In the genomic region with DNA sequence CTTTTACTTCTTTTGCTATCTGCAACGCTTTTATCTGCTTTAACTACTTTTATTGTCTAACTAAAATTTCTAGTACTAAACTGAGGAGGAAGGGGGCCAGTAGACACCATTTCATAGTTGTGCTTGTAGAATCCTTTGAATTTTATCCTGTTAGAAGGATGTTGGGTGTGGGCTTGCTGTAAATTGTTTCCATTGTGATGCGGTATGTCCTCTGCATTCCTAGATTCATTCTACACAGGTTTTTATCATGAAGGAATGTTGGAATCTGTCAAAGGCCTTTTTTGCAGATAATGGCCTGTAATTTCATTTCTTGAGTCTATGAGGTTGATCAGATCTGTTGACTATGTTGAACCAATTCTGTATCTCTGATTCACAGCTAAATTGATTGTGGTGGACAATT, we compare ENCODE assay signal across 23 mouse cellular contexts.
DNase-seq lines count a peak whose midpoint lies in the region; ATAC-seq and TF ChIP-seq lines count a peak whose summit lies in the region.
"Had no signal": no experiment of that assay in that cellular context is flagged by ENCODE, and none has a peak within 500 bp of the region (broad histone marks: within the 10 kb centered on the region; RNA-seq: fewer than 3 reads in every experiment).

No protein-coding gene starts in this region.

- in situ Hi-C loops in ES-E14 (cut with MboI; ENCODE audit: low sequenced_read_pairs in 2 of 2, unreplicated experiment in 2 of 2): no loop called here

- H3K4me1 ChIP-seq in ES-E14 (ENCODE audit: control insufficient read depth in 2 of 2, insufficient read depth in 2 of 2, low read length in 2 of 2, poor library complexity in 1 of 2): peaks cover 0 to 2% of the 10 kb centered on the region in 2 experiments; a peak in 1 of 4 replicates
- H3K4me1 ChIP-seq in hindbrain, embryonic 11.5 days (replicated peaks; ENCODE audit: control insufficient read depth, insufficient read depth, low read length): no peaks in the 10 kb centered on the region
- H3K4me1 ChIP-seq in liver, embryonic 12.5 days: no peaks in the 10 kb centered on the region
- H3K4me1 ChIP-seq: embryonic facial prominence, embryonic 13.5 days; embryonic facial prominence, embryonic 15.5 days; forebrain, embryonic 10.5 days; forebrain, embryonic 12.5 days had no signal

- 96% methylated on average over 2 of the region's 2 CpGs for WGBS in hindbrain, embryonic 11.5 days
- 85% methylated on average over 2 of the region's 2 CpGs for WGBS in liver, embryonic 12.5 days (ENCODE audit: insufficient replicate concordance)

- H3K4me3 ChIP-seq in ES-E14 (ENCODE audit: insufficient read depth in 1 of 2, low read depth in 1 of 2, low read length in 2 of 2, poor library complexity in 1 of 2, severe bottlenecking in 1 of 2): no peak overlapping the region
- H3K4me3 ChIP-seq in hindbrain, embryonic 11.5 days (ENCODE audit: low read depth, low read length): no peak overlapping the region
- H3K4me3 ChIP-seq in liver, embryonic 12.5 days: no peak overlapping the region
- H3K4me3 ChIP-seq: embryonic facial prominence, embryonic 13.5 days; embryonic facial prominence, embryonic 15.5 days; erythroblast, embryonic 14.5 days; forebrain, embryonic 10.5 days; forebrain, embryonic 12.5 days had no signal

- H3K36me3 ChIP-seq in ES-E14 (ENCODE audit: control insufficient read depth, insufficient read depth, low read length, poor library complexity, severe bottlenecking): no peaks in the 10 kb centered on the region
- no peaks in the 10 kb centered on the region for H3K36me3 ChIP-seq in hindbrain, embryonic 11.5 days (ENCODE audit: control insufficient read depth, insufficient read depth, low read length)
- H3K36me3 ChIP-seq in liver, embryonic 12.5 days: no peaks in the 10 kb centered on the region
- H3K36me3 ChIP-seq: embryonic facial prominence, embryonic 15.5 days; forebrain, embryonic 10.5 days; forebrain, embryonic 12.5 days had no signal

- H3K27me3 ChIP-seq in hindbrain, embryonic 11.5 days (ENCODE audit: control insufficient read depth, insufficient read depth, low read length): no peaks in the 10 kb centered on the region
- H3K27me3 ChIP-seq in liver, embryonic 12.5 days (replicated peaks): no peaks in the 10 kb centered on the region
- H3K27me3 ChIP-seq: embryonic facial prominence, embryonic 13.5 days; embryonic facial prominence, embryonic 15.5 days; forebrain, embryonic 12.5 days; Patski had no signal

- no peaks in the 10 kb centered on the region for H3K9me3 ChIP-seq in ES-E14 (ENCODE audit: control insufficient read depth, insufficient read depth, low read depth, low read length)
- H3K9me3 ChIP-seq in hindbrain, embryonic 11.5 days (ENCODE audit: control insufficient read depth, low read length): no peaks in the 10 kb centered on the region
- H3K9me3 ChIP-seq in liver, embryonic 12.5 days (replicated peaks): no peaks in the 10 kb centered on the region
- H3K9me3 ChIP-seq: embryonic facial prominence, embryonic 15.5 days; forebrain, embryonic 10.5 days; forebrain, embryonic 12.5 days had no signal

- DNase-seq in ES-E14 (ENCODE audit: low read depth, low spot score) (peak; percentile 13), R1 (ENCODE audit: low read depth, low spot score) (peak; percentile 82)
- no peak for DNase-seq in hindbrain, embryonic 11.5 days (ENCODE audit: low spot score)
- no peak for DNase-seq in embryo, embryonic 10.5 days (ENCODE audit: low spot score)
- DNase-seq: adrenal gland, adult 8-10 months; adrenal gland, postnatal 14 days; adrenal gland, postnatal 36 days; cerebellum, adult 11-12 months; cerebellum, adult 2 months; cerebellum, adult 9-10 months; cerebellum, postnatal 10 days; cerebellum, postnatal 25 days; embryo, embryonic 11 days had no signal

- no peak overlapping the region for H3K4me2 ChIP-seq in hindbrain, embryonic 11.5 days (replicated peaks; ENCODE audit: low read depth, low read length)
- H3K4me2 ChIP-seq in liver, embryonic 12.5 days: no peak overlapping the region
- H3K4me2 ChIP-seq: embryonic facial prominence, embryonic 13.5 days; embryonic facial prominence, embryonic 15.5 days; forebrain, embryonic 12.5 days had no signal

- H3K27ac ChIP-seq in ES-E14 (ENCODE audit: insufficient read depth, low read depth, low read length, poor library complexity, severe bottlenecking): no peak overlapping the region
- no peak overlapping the region for H3K27ac ChIP-seq in hindbrain, embryonic 11.5 days (ENCODE audit: low read depth, low read length)
- no peak overlapping the region for H3K27ac ChIP-seq in liver, embryonic 12.5 days
- H3K27ac ChIP-seq: embryonic facial prominence, embryonic 13.5 days; embryonic facial prominence, embryonic 15.5 days; forebrain, embryonic 10.5 days; forebrain, embryonic 12.5 days had no signal

- no peak overlapping the region for H3K9ac ChIP-seq in ES-E14 (ENCODE audit: insufficient read depth, low read depth, low read length, poor library complexity, severe bottlenecking)
- H3K9ac ChIP-seq in hindbrain, embryonic 11.5 days (ENCODE audit: low read depth, low read length): no peak overlapping the region
- no peak overlapping the region for H3K9ac ChIP-seq in liver, embryonic 12.5 days
- H3K9ac ChIP-seq: embryonic facial prominence, embryonic 13.5 days; embryonic facial prominence, embryonic 15.5 days; forebrain, embryonic 12.5 days had no signal

- ATAC-seq in hindbrain, embryonic 11.5 days (ENCODE audit: low FRiP score): no peak
- no peak for ATAC-seq in liver, embryonic 12.5 days
- ATAC-seq: activated CD4-positive, CD25-positive, alpha-beta regulatory T cell, adult 4 months; forebrain, embryonic 14.5 days; forebrain, embryonic 16.5 days; Patski had no signal

TF ChIP-seq in ES-E14, 5 proteins besides CTCF, POLR2A, EP300 and RAD21:
- TF ChIP-seq CHD2 (IDR thresholded peaks at IDR 0.05; ENCODE audit: low read depth, low read length): no peak
- TF ChIP-seq HCFC1 (IDR thresholded peaks at IDR 0.05; ENCODE audit: borderline replicate concordance, insufficient read depth, low read length): no peak
- no peak for TF ChIP-seq ZC3H11A (IDR thresholded peaks at IDR 0.05; ENCODE audit: borderline replicate concordance, low read depth, low read length)
- no peak for TF ChIP-seq MAFK (IDR thresholded peaks at IDR 0.05; ENCODE audit: insufficient read depth, low read depth, low read length)
- TF ChIP-seq ZNF384 (IDR thresholded peaks at IDR 0.05; ENCODE audit: low read depth, low read length): no peak
TF ChIP-seq in ES-E14: peak in this region for 0.

Comparison
In these comparisons a context has a peak if more than half of its experiments do, and no peak if none do; other contexts are left out.
1. DNase-seq: peak in ES-E14 (single experiment) and R1 (single experiment); none in hindbrain, embryonic 11.5 days (single experiment) and embryo, embryonic 10.5 days (single experiment).